Mouse (Mus musculus): ENCODE measurements around the gene Srf. TPM values are rescaled to one million over a fixed set of nuclear protein-coding genes. Genes with fewer than 3 reads are reported as not detected.
"Not testable (repeated sequence)": the region's sequence is repeated elsewhere in the genome, so short reads cannot be mapped to it uniquely, and the experiment has no call there.

Srf gene
- polyA plus RNA-seq, 1 experiment from 2014 or later: 7.7 TPM

GRCm38 (mm10) chr17:46576070-46576469 is 20.1 kb upstream of the Srf start:
- Histone ChIP-seq H3K9ac (ENCODE audit: low read length) (no peak overlapping the region), H3K36me3 (ENCODE audit: control insufficient read depth, insufficient read depth, low read length) (peaks cover 37% of the 10 kb centered on the region), H3K4me2 (ENCODE audit: low read depth) (no peak overlapping the region), H3K27ac (ENCODE audit: low read depth, low read length) (no peak overlapping the region), H3K9me3 (ENCODE audit: control insufficient read depth, low read length) (no peaks in the 10 kb centered on the region), H3K4me3 (ENCODE audit: low read depth, low read length) (no peak overlapping the region), H3K4me1 (ENCODE audit: control insufficient read depth, insufficient read depth, low read length) (no peaks in the 10 kb centered on the region), H3K27me3 (ENCODE audit: control insufficient read depth, insufficient read depth, low read length) (no peaks in the 10 kb centered on the region)
- WGBS: 91% methylated on average over 13 of the region's 13 CpGs
- DNase-seq (ENCODE audit: low spot score): no peak
- ATAC-seq (ENCODE audit: insufficient read depth, low FRiP score, low TSS enrichment): no peak

DNA sequence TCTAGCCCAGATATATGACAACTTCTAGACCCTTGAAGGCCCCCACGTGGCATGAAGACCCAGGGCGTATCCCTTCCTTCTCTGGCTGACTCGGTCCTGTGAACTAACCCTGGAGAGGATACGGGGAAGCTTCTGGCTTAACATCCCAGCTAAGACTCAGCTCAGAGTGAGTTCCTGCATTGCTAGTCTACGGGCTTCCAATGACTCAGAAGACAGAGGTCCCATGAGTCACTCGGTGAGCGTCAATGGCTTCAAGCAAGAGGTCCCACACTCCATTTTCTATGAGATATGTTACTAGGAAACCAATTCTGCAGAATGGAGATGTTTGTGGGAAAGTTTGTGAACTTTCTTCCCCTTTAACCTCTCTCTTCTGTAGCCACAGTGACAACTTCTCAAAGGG is 18.6 kb upstream of the Srf start:
- no peak for DNase-seq (ENCODE audit: low spot score)
- peaks cover 35% of the 10 kb centered on the region for H3K36me3 ChIP-seq (ENCODE audit: control insufficient read depth, insufficient read depth, low read length)
- H3K9ac ChIP-seq (ENCODE audit: low read length): no peak overlapping the region
- no peak overlapping the region for H3K4me2 ChIP-seq (ENCODE audit: low read depth)
- H3K4me1 ChIP-seq (ENCODE audit: control insufficient read depth, insufficient read depth, low read length): no peaks in the 10 kb centered on the region
- H3K27me3 ChIP-seq (ENCODE audit: control insufficient read depth, insufficient read depth, low read length): no peaks in the 10 kb centered on the region
- H3K4me3 ChIP-seq (ENCODE audit: low read depth, low read length): no peak overlapping the region
- WGBS: 96% methylated on average over 7 of the region's 7 CpGs
- H3K9me3 ChIP-seq (ENCODE audit: control insufficient read depth, low read length): no peaks in the 10 kb centered on the region
- no peak for ATAC-seq (ENCODE audit: insufficient read depth, low FRiP score, low TSS enrichment)
- H3K27ac ChIP-seq (ENCODE audit: low read depth, low read length): no peak overlapping the region

GRCm38 (mm10) chr17:46571005-46571404 is 15.0 kb upstream of the Srf start:
- no peak overlapping the region for H3K4me2 ChIP-seq (ENCODE audit: low read depth)
- no peak for ATAC-seq (ENCODE audit: insufficient read depth, low FRiP score, low TSS enrichment)
- no peaks in the 10 kb centered on the region for H3K4me1 ChIP-seq (ENCODE audit: control insufficient read depth, insufficient read depth, low read length)
- H3K27ac ChIP-seq (ENCODE audit: low read depth, low read length): no peak overlapping the region
- DNase-seq (ENCODE audit: low spot score): no peak
- 92% methylated on average over 11 of the region's 11 CpGs for WGBS
- H3K4me3 ChIP-seq (ENCODE audit: low read depth, low read length): no peak overlapping the region
- H3K36me3 ChIP-seq (ENCODE audit: control insufficient read depth, insufficient read depth, low read length): peaks cover 30% of the 10 kb centered on the region
- H3K9ac ChIP-seq (ENCODE audit: low read length): no peak overlapping the region
- no peaks in the 10 kb centered on the region for H3K9me3 ChIP-seq (ENCODE audit: control insufficient read depth, low read length)
- no peaks in the 10 kb centered on the region for H3K27me3 ChIP-seq (ENCODE audit: control insufficient read depth, insufficient read depth, low read length)

- no peak for ATAC-seq (ENCODE audit: insufficient read depth, low FRiP score, low TSS enrichment)
- WGBS: 95% methylated on average over 6 of the region's 6 CpGs
Measured at GRCm38 (mm10) chr17:46559146-46559545, 3.2 kb upstream of the Srf start.

DNA sequence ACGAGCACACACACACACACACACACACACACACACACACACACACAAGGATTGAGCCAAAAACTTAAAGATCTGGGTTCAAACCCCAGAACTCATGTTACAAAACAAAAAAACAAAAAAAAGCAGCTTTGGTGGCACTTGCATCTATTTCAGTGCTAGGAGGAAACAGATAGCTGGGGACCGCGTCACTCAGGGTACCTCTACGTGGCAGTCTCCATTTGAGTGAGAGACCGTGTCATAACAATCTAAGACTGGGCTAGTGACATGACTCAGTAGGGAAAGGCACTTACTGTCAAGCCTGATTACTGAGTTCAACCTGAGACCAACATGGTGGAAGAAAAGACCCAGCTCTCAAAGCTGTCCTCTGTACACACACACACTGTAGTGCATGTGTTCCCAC is 2.2 kb upstream of the Srf start:
- H3K27me3 ChIP-seq (ENCODE audit: control insufficient read depth, insufficient read depth, low read length): no peaks in the 10 kb centered on the region
- no peaks in the 10 kb centered on the region; the same call in 1 of the 2 replicates for H3K36me3 ChIP-seq (ENCODE audit: control insufficient read depth, insufficient read depth, low read length)
- ATAC-seq (ENCODE audit: insufficient read depth, low FRiP score, low TSS enrichment): no peak
- no peak overlapping the region for H3K4me3 ChIP-seq (ENCODE audit: low read depth, low read length)
- DNase-seq (ENCODE audit: low spot score): no peak
- no peak overlapping the region for H3K4me2 ChIP-seq (ENCODE audit: low read depth)
- H3K9ac ChIP-seq (ENCODE audit: low read length): no peak overlapping the region
- no peaks in the 10 kb centered on the region for H3K9me3 ChIP-seq (ENCODE audit: control insufficient read depth, low read length)
- no peak overlapping the region for H3K27ac ChIP-seq (ENCODE audit: low read depth, low read length)
- peaks cover 14% of the 10 kb centered on the region for H3K4me1 ChIP-seq (ENCODE audit: control insufficient read depth, insufficient read depth, low read length)
- WGBS: 92% methylated on average over 5 of the region's 5 CpGs

More at GRCm38 (mm10) chr17:46559146-46559545, 3.2 kb upstream of the Srf start:
- Histone ChIP-seq H3K36me3 (ENCODE audit: control insufficient read depth, insufficient read depth, low read length) (no peaks in the 10 kb centered on the region), H3K4me2 (ENCODE audit: low read depth) (no peak overlapping the region), H3K4me1 (ENCODE audit: control insufficient read depth, insufficient read depth, low read length) (peaks cover 4% of the 10 kb centered on the region), H3K27ac (ENCODE audit: low read depth, low read length) (no peak overlapping the region), H3K4me3 (ENCODE audit: low read depth, low read length) (no peak overlapping the region), H3K9ac (ENCODE audit: low read length) (no peak overlapping the region), H3K27me3 (ENCODE audit: control insufficient read depth, insufficient read depth, low read length) (no peaks in the 10 kb centered on the region), H3K9me3 (ENCODE audit: control insufficient read depth, low read length) (no peaks in the 10 kb centered on the region)
- DNase-seq (ENCODE audit: low spot score): no peak

DNA sequence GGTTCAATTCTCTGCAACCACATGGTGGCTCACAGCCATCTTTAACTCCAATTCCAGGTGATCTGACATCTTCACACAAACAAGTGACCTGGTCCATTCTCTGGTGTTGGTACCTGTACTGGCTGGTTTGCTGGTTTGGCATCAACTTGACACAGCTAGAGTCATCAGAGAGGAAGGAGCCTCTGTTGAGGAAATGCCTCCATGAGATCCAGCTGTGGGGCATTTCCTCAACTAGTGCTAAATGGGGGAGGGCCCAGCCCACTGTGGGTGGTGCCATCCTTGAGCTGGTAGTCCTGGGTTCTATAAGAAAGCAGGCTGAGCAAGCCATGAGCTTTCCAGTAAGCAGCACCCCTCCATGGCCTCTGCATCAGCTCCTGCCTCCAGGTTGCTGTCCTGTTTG is 1.3 kb upstream of the Srf start:
- peaks cover 20% of the 10 kb centered on the region for H3K4me1 ChIP-seq (ENCODE audit: control insufficient read depth, insufficient read depth, low read length)
- not testable (repeated sequence) for H3K4me3 ChIP-seq (ENCODE audit: low read depth, low read length); H3K27ac ChIP-seq (ENCODE audit: low read depth, low read length); H3K36me3 ChIP-seq (ENCODE audit: control insufficient read depth, insufficient read depth, low read length); H3K9me3 ChIP-seq (ENCODE audit: control insufficient read depth, low read length); H3K9ac ChIP-seq (ENCODE audit: low read length); H3K4me2 ChIP-seq (ENCODE audit: low read depth); H3K27me3 ChIP-seq (ENCODE audit: control insufficient read depth, insufficient read depth, low read length); DNase-seq (ENCODE audit: low spot score); ATAC-seq (ENCODE audit: insufficient read depth, low FRiP score, low TSS enrichment)

- ATAC-seq (ENCODE audit: insufficient read depth, low FRiP score, low TSS enrichment) (peak; percentile 8; the same call in 1 of the 2 replicates), DNase-seq (ENCODE audit: low spot score) (peak; percentile 74)
- Histone ChIP-seq H3K9me3 (ENCODE audit: control insufficient read depth, low read length) (no peaks in the 10 kb centered on the region), H3K27me3 (ENCODE audit: control insufficient read depth, insufficient read depth, low read length) (no peaks in the 10 kb centered on the region), H3K27ac (ENCODE audit: low read depth, low read length) (peak overlapping the region; percentile 58), H3K36me3 (ENCODE audit: control insufficient read depth, insufficient read depth, low read length) (no peaks in the 10 kb centered on the region; the same call in none of the 2 replicates), H3K4me3 (ENCODE audit: low read depth, low read length) (peak overlapping the region; percentile 96), H3K4me2 (ENCODE audit: low read depth) (peak overlapping the region; percentile 58), H3K4me1 (ENCODE audit: control insufficient read depth, insufficient read depth, low read length) (peaks cover 22% of the 10 kb centered on the region), H3K9ac (ENCODE audit: low read length) (peak overlapping the region; percentile 46)
- under 1% methylated on average over 11 of the region's 11 CpGs for WGBS
Measured at GRCm38 (mm10) chr17:46556584-46556945, 590 bp upstream of the Srf start.

GRCm38 (mm10) chr17:46554977-46555672 is 850 bp downstream of the Srf start:
- Histone ChIP-seq H3K9ac (ENCODE audit: low read length) (peak overlapping the region; percentile 96), H3K36me3 (ENCODE audit: control insufficient read depth, insufficient read depth, low read length) (no peaks in the 10 kb centered on the region; the same call in none of the 2 replicates), H3K4me2 (ENCODE audit: low read depth) (peak overlapping the region; percentile 89), H3K4me1 (ENCODE audit: control insufficient read depth, insufficient read depth, low read length) (peaks cover 22% of the 10 kb centered on the region), H3K9me3 (ENCODE audit: control insufficient read depth, low read length) (no peaks in the 10 kb centered on the region), H3K27ac (ENCODE audit: low read depth, low read length) (peak overlapping the region; percentile 86), H3K4me3 (ENCODE audit: low read depth, low read length) (peak overlapping the region; percentile 96), H3K27me3 (ENCODE audit: control insufficient read depth, insufficient read depth, low read length) (no peaks in the 10 kb centered on the region)
- WGBS: 0% methylated on average over 75 of the region's 75 CpGs
- no peak for ATAC-seq (ENCODE audit: insufficient read depth, low FRiP score, low TSS enrichment)
- peak; percentile 63 for DNase-seq (ENCODE audit: low spot score)

DNA sequence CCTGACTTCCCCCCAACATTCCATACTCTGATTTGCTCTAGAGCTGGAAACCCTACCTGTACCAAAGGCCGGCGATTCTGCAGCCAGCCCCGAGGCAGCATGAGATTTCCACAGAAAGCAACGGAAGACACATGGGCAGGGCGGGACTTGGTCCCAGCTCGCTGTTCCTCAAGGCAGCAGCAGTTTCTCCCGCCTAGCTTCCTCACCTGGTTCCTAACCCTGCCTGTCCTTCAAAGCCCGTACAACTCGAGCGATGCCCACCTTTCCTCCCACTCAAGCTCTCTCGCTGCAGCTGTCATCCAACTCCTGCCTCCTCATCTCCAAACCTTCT is 1.4 kb downstream of the Srf start:
- ATAC-seq (ENCODE audit: insufficient read depth, low FRiP score, low TSS enrichment) (no peak), DNase-seq (ENCODE audit: low spot score) (peak; percentile 31)
- Histone ChIP-seq H3K9me3 (ENCODE audit: control insufficient read depth, low read length) (no peaks in the 10 kb centered on the region), H3K4me1 (ENCODE audit: control insufficient read depth, insufficient read depth, low read length) (peaks cover 22% of the 10 kb centered on the region), H3K27ac (ENCODE audit: low read depth, low read length) (no peak overlapping the region), H3K9ac (ENCODE audit: low read length) (peak overlapping the region; percentile 96), H3K4me3 (ENCODE audit: low read depth, low read length) (peak overlapping the region; percentile 96), H3K4me2 (ENCODE audit: low read depth) (peak overlapping the region; percentile 89), H3K27me3 (ENCODE audit: control insufficient read depth, insufficient read depth, low read length) (no peaks in the 10 kb centered on the region), H3K36me3 (ENCODE audit: control insufficient read depth, insufficient read depth, low read length) (no peaks in the 10 kb centered on the region; the same call in none of the 2 replicates)
- 1% methylated on average over 11 of the region's 11 CpGs for WGBS

All from neural tube, embryonic 11.5 days (tissue).